Mouse (Mus musculus) heart, embryonic 15.5 days (tissue): ENCODE results near the gene Glra1. TPM values are rescaled to one million over a fixed set of nuclear protein-coding genes. Genes with fewer than 3 reads are reported as not detected.
A peak's percentile ranks its signal among the peaks of the same experiment; 100 is the strongest.

ENCODE experiments used
- ATAC-seq: fragments of 200-750 bp; cut with Nextera tagmentation; replicated peaks from 2 replicates; pipeline ENCODE4 v1.8.0; 2017; ENCODE audit warnings: low read depth, moderate TSS enrichment; ENCODE audit not compliant: insufficient number of reproducible peaks, insufficient read depth, low FRiP score
- H3K27ac ChIP-seq: fragments of 300-500 bp; sonication (generic); 2 replicates; pipeline ENCODE4 v1.5.1; 2015; ENCODE audit warnings: mild to moderate bottlenecking, inconsistent platforms
- H3K27me3 ChIP-seq: fragments of 300-500 bp; sonication (generic); 2 replicates; pipeline ENCODE4 v1.6.1; 2015; ENCODE audit warnings: inconsistent platforms
- H3K36me3 ChIP-seq: fragments of 300-500 bp; sonication (generic); 2 replicates; pipeline ENCODE4 v1.6.1; 2015; ENCODE audit warnings: mild to moderate bottlenecking, inconsistent platforms
- H3K4me1 ChIP-seq: fragments of 300-500 bp; sonication (generic); replicated peaks from 2 replicates; pipeline ENCODE4 v1.6.1; 2015; ENCODE audit warnings: inconsistent platforms
- H3K4me2 ChIP-seq: fragments of 300-500 bp; sonication (generic); 2 replicates; pipeline ENCODE4 v1.6.1; 2015; ENCODE audit warnings: inconsistent platforms, mild to moderate bottlenecking, moderate library complexity
- H3K4me3 ChIP-seq: fragments of 300-500 bp; sonication (generic); 2 replicates; pipeline ENCODE4 v1.5.1; 2015; ENCODE audit warnings: mild to moderate bottlenecking, inconsistent platforms
- H3K9ac ChIP-seq: fragments of 300-500 bp; sonication (generic); 2 replicates; pipeline ENCODE4 v1.6.1; 2015; ENCODE audit warnings: mild to moderate bottlenecking, inconsistent platforms
- H3K9me3 ChIP-seq: fragments of 300-500 bp; sonication (generic); replicated peaks from 2 replicates; pipeline ENCODE4 v1.6.1; 2016; ENCODE audit warnings: inconsistent platforms
- WGBS: fragments of 180-500 bp; shearing (Covaris S2); methylation state at CpG from one replicate; pipeline ENCODE4 v1.1.7; 2015; ENCODE audit warnings: mixed read lengths; 5-methylcytosine and 5-hydroxymethylcytosine counted together
- polyA plus RNA-seq: library from polyadenylated mRNA; unstranded; fragments of >200 nt; fragmentation: Nextera tagmentation; extraction: Ambion mirVana; gene quantifications from 2 replicates; pipeline ENCODE4 v1.2.1, GENCODE M21; 2015

The Glra1 gene
- polyA plus RNA-seq, 1 experiment from 2014 or later, result not detected

DNA sequence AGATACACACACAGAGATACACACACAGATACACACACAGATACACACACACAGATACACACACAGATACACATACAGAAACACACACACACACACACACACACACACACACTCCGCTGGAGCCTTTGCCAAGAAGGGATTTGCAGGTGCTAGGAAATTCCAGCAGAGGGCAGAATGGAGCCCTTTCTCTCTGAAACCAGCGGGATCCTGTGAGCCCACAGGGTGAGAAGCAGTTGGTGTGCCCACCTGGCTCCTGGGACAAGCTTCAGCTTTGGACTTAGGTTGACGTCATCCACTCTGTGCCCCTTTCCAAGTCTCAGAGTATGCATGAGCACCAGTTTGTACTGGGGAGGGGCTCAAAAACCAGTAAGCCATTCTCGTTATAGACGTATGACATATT lies 96.6 kb downstream of the Glra1 start:
- Histone ChIP-seq H3K4me2 (no peak overlapping the region), H3K27ac (no peak overlapping the region), H3K9ac (no peak overlapping the region), H3K36me3 (no peaks in the 10 kb centered on the region), H3K27me3 (no peaks in the 10 kb centered on the region), H3K4me3 (no peak overlapping the region), H3K4me1 (no peaks in the 10 kb centered on the region), H3K9me3 (no peaks in the 10 kb centered on the region)
- WGBS, result 61% methylated on average over 5 of the region's 5 CpGs
- no peak for ATAC-seq

DNA sequence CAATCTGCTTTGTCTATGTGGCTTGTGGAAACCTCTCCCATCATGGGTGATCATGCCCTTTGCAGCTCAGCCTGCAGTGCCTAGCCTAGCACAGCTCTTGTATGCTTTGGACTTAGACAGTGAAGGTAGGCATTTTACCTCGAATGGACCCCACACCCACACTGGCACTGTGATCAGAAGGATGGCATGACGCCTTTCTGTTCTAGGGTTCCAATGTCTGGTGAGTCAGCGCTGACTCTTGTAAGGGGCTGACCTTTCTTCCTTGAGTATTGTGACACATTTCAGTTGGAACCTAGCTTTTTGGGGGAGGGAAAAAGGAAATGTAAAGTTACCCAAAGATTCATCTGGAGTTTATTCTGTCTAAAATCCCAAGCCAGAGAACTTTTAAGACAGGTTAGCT lies 102.5 kb downstream of the Glra1 start:
- Histone ChIP-seq H3K4me2 (no peak overlapping the region), H3K9ac (no peak overlapping the region), H3K4me1 (no peaks in the 10 kb centered on the region), H3K9me3 (no peaks in the 10 kb centered on the region), H3K36me3 (peaks cover 11% of the 10 kb centered on the region), H3K4me3 (no peak overlapping the region), H3K27me3 (no peaks in the 10 kb centered on the region), H3K27ac (no peak overlapping the region)
- ATAC-seq, result no peak
- WGBS, result 78% methylated on average over 3 of the region's 3 CpGs

GRCm38 (mm10) chr11:55502886-55503285 lies 105.1 kb downstream of the Glra1 start:
- 83% methylated on average over 5 of the region's 5 CpGs for WGBS
- no peak overlapping the region for H3K4me2 ChIP-seq
- H3K4me1 ChIP-seq, result no peaks in the 10 kb centered on the region
- no peak overlapping the region for H3K4me3 ChIP-seq
- no peak for ATAC-seq
- H3K9me3 ChIP-seq, result no peaks in the 10 kb centered on the region
- no peak overlapping the region for H3K27ac ChIP-seq
- no peaks in the 10 kb centered on the region for H3K27me3 ChIP-seq
- peaks cover 28% of the 10 kb centered on the region for H3K36me3 ChIP-seq
- no peak overlapping the region for H3K9ac ChIP-seq

DNA sequence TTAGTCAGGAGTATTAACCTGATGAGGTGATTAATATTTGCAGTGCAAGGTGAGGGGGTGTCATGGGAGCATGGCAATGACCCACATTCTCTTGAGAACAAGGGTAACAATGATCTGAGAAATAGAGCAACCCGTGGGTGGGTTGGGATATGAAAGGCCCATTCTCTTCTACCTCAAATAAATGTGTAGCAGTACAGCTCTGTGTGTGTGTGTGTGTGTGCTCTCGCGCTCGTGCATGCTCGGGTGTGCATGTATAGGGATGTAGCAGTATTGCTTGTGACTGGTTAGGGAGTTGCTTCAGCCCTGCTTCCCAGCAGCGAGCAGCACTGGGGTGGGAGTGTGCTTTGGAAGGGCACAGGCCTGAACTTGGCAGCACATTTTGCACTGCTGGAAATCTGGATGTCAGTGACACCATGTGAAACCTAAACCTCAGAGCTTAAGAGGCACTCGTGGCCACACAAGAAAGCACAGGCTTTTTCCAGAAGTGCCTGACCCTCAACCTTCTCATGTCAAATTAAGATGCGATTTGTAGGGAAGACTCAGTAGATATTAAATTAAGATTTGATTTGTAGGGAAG lies 106.0 kb downstream of the Glra1 start:
- WGBS, result 83% methylated on average over 8 of the region's 8 CpGs
- peaks cover 36% of the 10 kb centered on the region for H3K36me3 ChIP-seq

GRCm38 (mm10) chr11:55497885-55498284 lies 110.1 kb downstream of the Glra1 start:
- H3K4me3 ChIP-seq, result no peak overlapping the region

More for the DNA sequence above, 106.0 kb downstream of the Glra1 start:
- Histone ChIP-seq H3K4me1 (no peaks in the 10 kb centered on the region), H3K4me3 (no peak overlapping the region), H3K9ac (no peak overlapping the region), H3K27ac (no peak overlapping the region), H3K9me3 (no peaks in the 10 kb centered on the region), H3K4me2 (no peak overlapping the region), H3K27me3 (no peaks in the 10 kb centered on the region)
- ATAC-seq, result no peak

GRCm38 (mm10) chr11:55496158-55496557 lies 111.8 kb downstream of the Glra1 start:
- no peaks in the 10 kb centered on the region for H3K27me3 ChIP-seq
- no peak overlapping the region for H3K27ac ChIP-seq
- WGBS, result 76% methylated on average over 6 of the region's 6 CpGs
- ATAC-seq, result no peak
- peaks cover 89% of the 10 kb centered on the region for H3K36me3 ChIP-seq
- no peak overlapping the region for H3K4me2 ChIP-seq
- H3K9ac ChIP-seq, result no peak overlapping the region
- H3K4me1 ChIP-seq, result no peaks in the 10 kb centered on the region
- H3K4me3 ChIP-seq, result no peak overlapping the region
- H3K9me3 ChIP-seq, result no peaks in the 10 kb centered on the region

More at GRCm38 (mm10) chr11:55497885-55498284, 110.1 kb downstream of the Glra1 start:
- 34% methylated on average over 5 of the region's 5 CpGs for whole genome bisulfite sequencing
- H3K36me3 ChIP-seq, result peaks cover 77% of the 10 kb centered on the region
- H3K4me2 ChIP-seq, result no peak overlapping the region
- no peaks in the 10 kb centered on the region for H3K27me3 ChIP-seq
- ATAC-seq, result no peak
- no peaks in the 10 kb centered on the region for H3K9me3 ChIP-seq
- no peaks in the 10 kb centered on the region for H3K4me1 ChIP-seq
- H3K27ac ChIP-seq, result no peak overlapping the region
- no peak overlapping the region for H3K9ac ChIP-seq

DNA sequence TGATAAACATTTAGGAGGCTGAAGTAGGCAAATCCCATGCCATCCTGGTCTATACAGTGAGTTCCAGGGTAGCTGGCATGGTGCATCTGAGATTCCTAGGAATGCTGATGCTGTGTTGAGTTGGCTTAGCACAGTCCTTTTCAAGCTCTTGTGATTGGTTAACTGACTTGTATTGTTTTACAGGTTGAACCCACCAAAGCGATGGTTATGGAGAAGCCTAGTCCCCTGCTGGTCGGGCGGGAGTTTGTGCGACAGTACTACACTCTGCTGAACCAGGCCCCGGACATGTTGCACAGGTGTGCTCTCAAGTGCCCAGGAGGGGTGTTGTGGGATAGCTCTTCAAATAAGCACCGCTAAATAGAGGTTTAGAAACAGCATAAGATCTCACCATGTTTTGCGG lies 122.6 kb downstream of the Glra1 start:
- Histone ChIP-seq H3K4me2 (no peak overlapping the region), H3K9me3 (no peaks in the 10 kb centered on the region), H3K27me3 (no peaks in the 10 kb centered on the region), H3K36me3 (peaks cover 55% of the 10 kb centered on the region), H3K27ac (no peak overlapping the region), H3K4me1 (peaks cover 19% of the 10 kb centered on the region), H3K4me3 (no peak overlapping the region), H3K9ac (no peak overlapping the region)
- ATAC-seq, result no peak
- 95% methylated on average over 7 of the region's 7 CpGs for WGBS

- no peak overlapping the region; the same call in 1 of the 2 replicates for H3K4me2 ChIP-seq
- H3K9me3 ChIP-seq, result no peaks in the 10 kb centered on the region
- WGBS, result 55% methylated on average over 3 of the region's 3 CpGs
- H3K4me1 ChIP-seq, result peaks cover 30% of the 10 kb centered on the region
- ATAC-seq, result no peak
- H3K27me3 ChIP-seq, result no peaks in the 10 kb centered on the region
- no peaks in the 10 kb centered on the region for H3K36me3 ChIP-seq
- no peak overlapping the region for H3K27ac ChIP-seq
- no peak overlapping the region for H3K4me3 ChIP-seq
- no peak overlapping the region for H3K9ac ChIP-seq
These were observed 134.8 kb downstream of the Glra1 start for GRCm38 (mm10) chr11:55473219-55473618.

- no peaks in the 10 kb centered on the region for H3K9me3 ChIP-seq
These were observed 136.5 kb downstream of the Glra1 start for GRCm38 (mm10) chr11:55471467-55471866.

DNA sequence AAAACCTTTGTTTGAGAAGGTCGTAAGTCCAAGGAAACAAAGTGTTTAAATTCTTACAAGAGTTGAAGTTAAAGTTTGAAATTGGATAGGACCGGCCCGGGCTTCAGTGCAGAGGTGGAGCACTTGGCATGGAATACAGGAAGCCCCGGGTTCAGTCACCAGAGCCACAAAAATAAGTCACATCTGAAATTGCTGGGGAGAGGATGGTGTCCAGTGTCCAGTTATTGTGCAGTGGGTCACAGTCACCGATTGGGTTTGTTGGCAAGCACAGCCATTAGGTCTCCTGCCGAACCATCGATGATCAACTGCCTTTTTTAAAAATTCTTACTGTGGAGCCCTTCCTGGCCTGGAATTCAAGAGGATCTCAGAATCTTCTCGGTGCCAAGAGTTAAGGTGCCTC lies 137.2 kb downstream of the Glra1 start:
- ATAC-seq, result no peak
- no peaks in the 10 kb centered on the region for H3K27me3 ChIP-seq
- no peaks in the 10 kb centered on the region for H3K9me3 ChIP-seq
- H3K4me3 ChIP-seq, result peak overlapping the region; percentile 99
- H3K4me2 ChIP-seq, result peak overlapping the region; percentile 90
- H3K9ac ChIP-seq, result peak overlapping the region; percentile 99
- peaks cover 35% of the 10 kb centered on the region for H3K4me1 ChIP-seq
- no peaks in the 10 kb centered on the region for H3K36me3 ChIP-seq
- 31% methylated on average over 8 of the region's 8 CpGs for WGBS
- peak overlapping the region; percentile 5; the same call in 1 of the 2 replicates for H3K27ac ChIP-seq

More at GRCm38 (mm10) chr11:55471467-55471866, 136.5 kb downstream of the Glra1 start:
- no peak overlapping the region for H3K27ac ChIP-seq
- 85% methylated on average over 7 of the region's 7 CpGs for WGBS
- H3K4me2 ChIP-seq, result peak overlapping the region; percentile 90
- ATAC-seq, result no peak
- H3K4me1 ChIP-seq, result peaks cover 35% of the 10 kb centered on the region
- no peaks in the 10 kb centered on the region for H3K27me3 ChIP-seq
- peak overlapping the region; percentile 99 for H3K4me3 ChIP-seq
- no peaks in the 10 kb centered on the region for H3K36me3 ChIP-seq
- H3K9ac ChIP-seq, result no peak overlapping the region

- Histone ChIP-seq H3K4me1 (peaks cover 35% of the 10 kb centered on the region), H3K27ac (peak overlapping the region; percentile 91), H3K4me2 (peak overlapping the region; percentile 90), H3K27me3 (no peaks in the 10 kb centered on the region), H3K4me3 (peak overlapping the region; percentile 99), H3K9me3 (no peaks in the 10 kb centered on the region), H3K9ac (peak overlapping the region; percentile 99), H3K36me3 (no peaks in the 10 kb centered on the region)
- under 1% methylated on average over 46 of the region's 46 CpGs for WGBS
- ATAC-seq, result peak; percentile 7; the same call in 1 of the 2 replicates
These were observed 137.9 kb downstream of the Glra1 start for GRCm38 (mm10) chr11:55469923-55470691.
